Mouse (Mus musculus) B cell, adult 2 months (primary cell): ENCODE results near the gene Fabp6.

ENCODE experiments used
- DNase-seq, 2 experiments: peaks; one replicate each; pipeline ENCODE4 v3.0.0; 2022

The Fabp6 gene

DNA sequence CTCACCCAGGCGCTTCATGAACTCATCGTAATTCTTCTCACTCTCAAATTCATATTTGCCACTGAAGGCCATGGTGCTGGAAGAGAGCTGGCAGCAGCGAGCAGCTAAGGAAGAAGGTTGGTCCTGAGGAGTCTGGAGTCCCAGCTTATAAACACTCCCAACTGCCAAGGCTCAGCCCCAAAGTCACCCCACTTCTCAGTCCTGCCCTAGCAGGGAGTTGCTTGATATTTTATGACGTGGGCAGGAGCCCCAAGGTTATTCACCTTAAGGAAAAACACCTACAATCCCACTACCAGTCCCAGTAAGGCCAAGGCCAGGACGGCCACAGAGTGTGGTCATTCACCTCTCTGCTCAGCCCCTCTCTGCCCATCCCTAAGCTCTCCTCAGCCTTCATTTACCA lies at the start of gene Fabp6:
Gene Fabp6, minus strand, starts transcription at position 101 of the 400 bp plus-strand sequence.
- no peak for DNase-seq

DNA sequence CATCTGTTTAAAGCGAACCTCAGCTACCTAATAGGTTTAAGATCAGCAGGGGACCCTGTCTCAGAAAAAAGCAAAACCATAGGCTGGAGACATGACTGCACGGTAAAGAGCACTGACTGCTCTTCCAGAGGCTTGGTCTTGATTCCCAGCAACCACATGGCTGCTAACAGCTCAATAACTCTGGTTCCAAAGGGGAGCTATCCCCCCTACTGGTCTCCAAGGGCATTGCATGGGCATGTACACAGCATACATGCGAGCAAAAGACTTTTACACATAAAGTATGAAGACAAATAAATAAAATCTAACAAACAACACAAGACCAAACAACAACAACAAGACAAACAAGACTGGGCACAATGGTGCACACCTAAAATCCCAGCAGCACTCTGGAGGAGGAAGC lies 43.9 kb upstream of the Fabp6 start:
- DNase-seq = peak; percentile 31 to 36

DNA sequence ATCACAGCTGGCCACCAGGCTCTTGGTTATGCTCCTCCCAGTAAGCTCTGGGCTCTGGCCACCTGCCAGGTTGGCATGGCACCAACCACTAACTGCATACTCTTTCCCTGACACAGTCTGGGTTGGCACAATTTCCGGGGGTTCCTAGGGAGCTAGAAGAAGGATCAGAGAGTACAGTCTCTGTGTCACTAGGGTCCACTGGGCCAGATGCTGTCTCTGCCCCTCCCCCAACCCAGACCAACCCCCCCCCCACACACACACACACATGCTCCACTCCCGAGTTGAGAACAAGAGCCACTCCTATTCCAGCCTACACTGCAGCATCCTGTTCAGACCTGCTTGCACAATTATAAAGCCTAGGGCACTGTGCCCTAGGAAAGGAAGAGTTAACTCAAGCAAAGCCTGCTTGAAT lies 41.8 kb upstream of the Fabp6 start:
- no peak for DNase-seq

DNA sequence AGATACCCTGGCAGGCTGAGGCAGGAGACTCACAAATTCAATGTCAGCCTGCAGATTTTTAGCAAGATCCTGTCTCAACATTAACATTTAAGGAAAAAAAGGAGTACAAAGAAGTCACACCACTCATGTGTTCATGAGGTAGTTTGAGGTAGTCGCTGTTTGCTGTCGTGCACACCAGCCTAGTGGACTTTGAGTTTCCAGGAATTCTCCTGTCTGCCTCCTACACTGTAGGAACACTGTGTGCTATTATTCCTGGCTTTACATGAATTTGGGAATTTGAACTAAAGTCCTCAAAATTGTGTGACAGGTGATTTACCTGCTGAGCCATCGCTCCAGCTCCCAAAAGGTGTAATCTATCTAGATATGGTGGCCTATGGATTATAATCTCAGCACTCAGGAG lies 37.1 kb upstream of the Fabp6 start:
- no peak for DNase-seq

DNA sequence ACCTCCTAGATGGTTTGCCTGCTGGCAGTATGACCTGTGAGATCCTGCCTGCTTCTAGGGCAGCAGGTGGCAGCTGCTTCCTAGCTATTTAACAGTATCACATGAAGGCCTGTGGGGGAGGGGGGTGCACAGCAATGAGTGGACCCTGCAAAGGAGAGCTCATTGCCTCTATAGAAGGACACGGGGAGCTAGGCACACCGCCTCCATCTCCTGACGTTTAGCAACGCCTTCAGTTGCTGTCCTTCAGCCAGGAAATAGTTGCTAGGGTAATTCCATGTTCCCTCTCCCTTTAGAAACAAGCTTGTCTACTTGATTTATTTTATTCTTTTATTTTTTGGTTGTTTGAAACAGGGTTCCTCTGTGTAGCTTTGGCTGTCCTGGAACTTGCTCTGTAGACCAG lies 35.4 kb upstream of the Fabp6 start:
- no peak for DNase-seq

DNA sequence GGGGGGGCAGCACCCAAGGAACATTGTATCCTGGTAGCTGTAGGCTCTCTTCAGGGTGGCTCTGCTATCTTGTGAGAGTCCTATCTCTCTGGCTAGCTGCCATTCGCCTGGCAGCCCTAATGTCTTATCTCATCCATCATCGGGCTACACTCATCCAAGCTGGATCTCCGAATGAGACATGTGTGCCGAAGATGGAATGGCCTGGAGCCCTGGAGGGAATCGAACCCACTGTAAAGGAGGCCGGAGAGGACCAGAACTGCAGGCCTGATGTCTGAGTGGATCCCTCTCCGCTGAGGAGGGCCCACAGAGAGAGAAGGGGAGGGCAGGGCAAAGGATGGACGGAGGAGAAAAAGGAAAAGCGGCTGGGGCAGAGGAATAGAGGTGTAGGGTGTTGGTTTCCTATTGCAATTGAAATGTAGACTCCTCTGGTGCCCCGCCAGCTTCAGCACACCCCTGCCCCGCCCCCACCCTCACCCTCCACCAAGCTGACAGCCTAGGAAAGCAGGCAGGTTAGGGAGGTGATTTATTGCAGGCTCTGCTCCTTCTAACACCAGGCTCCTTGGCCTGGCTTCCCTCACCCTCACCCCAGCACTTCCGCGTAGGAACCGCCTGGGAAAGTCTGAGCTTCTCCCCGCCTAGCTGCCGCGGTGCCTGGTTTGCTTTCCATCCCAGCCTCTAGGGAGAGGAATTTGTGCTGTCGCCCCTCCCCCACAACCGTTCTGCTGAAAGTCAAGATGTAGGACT lies 32.5 kb upstream of the Fabp6 start:
- DNase-seq = peak in 1 of 2 experiments; percentile 3

DNA sequence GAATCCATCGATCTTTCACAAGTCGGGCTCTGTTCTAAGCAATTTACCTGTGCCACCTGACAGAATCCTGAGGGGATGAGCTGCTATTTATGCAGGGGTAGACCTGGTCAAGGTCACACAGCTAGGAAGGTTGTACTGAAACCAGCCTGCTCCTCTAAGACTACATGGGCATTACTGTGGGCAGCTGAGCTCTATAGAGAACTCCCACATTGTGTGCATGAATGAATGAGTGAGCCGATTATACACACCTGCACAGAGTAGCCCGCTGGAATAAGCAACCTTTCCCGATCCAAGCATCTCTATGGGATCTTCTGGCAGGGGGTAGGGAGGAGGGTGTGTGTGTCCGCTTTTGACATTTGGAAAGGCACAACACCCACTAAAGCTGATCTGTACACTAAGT lies 31.8 kb upstream of the Fabp6 start:
- DNase-seq = no peak

DNA sequence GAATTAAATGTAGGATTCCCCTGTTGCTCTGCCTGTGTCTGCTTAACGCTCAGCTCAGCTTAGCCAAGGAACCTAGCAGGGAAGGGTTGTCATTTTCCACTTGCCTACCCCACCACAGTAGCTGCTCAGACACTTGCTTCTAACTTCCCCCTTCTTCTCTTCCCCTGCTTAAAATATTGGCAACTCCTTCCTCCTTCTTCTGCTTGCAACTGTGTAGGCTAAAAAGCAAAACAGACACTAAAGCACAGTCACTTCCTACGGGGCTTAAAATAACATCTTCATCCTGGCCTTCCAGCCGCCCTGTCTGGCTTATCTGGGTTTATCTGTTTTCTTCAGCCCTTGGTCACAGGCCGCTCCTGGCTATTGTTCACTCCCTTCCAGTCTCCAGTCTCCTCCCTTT lies 31.2 kb upstream of the Fabp6 start:
- no peak for DNase-seq

DNA sequence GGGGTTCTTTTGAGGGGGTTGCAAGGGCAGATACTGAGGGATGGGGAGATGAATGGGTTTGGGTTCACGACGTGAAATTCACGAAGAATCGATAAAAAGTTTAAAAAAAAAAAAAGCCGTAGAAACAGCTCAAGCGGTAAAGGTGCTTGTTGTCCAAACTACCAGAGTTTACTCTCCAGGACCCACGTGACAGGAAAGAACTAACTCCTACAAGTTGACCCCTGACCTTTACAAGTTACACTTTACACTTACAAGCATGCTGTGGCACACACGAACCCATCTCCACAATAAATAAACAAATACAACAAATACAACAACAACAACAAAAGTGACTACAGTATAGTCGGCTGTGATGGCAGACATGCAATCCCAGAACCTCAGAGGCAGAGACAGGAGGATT lies 30.3 kb upstream of the Fabp6 start:
- DNase-seq = no peak

DNA sequence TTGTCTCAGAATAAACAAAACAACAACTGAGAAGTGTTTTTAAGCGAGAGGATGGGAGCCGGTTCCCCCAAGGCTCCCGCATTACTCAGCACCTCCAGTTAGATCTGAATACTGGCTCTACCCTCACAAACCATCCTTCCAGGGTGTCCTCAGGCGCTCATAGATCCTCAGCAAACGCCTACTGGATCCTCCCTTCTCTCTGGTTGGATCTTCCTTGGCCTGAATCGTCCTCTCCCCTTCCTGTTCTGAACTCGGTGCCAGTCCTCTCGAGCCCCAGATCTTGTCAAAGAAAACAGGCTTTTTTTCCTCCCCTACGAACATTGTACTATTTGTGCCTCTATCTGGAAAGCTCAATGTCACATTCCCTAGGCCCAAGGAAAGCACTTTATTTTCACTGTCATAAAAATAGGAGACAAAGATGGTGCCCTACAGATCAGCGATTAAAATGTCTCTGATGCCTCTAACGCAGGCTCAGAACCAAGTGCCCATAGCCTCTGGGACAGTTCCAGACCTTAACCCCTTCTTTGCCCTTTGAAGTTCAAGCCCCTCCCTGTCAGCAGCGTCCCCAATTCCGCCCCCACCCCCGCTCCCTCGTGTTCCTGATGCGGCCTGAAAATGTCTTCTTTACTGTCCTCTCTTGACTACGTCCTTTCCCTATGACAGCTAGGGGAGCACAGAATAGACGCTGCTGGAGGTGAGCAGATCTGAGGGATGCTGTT lies 25.7 kb upstream of the Fabp6 start:
- DNase-seq = no peak

DNA sequence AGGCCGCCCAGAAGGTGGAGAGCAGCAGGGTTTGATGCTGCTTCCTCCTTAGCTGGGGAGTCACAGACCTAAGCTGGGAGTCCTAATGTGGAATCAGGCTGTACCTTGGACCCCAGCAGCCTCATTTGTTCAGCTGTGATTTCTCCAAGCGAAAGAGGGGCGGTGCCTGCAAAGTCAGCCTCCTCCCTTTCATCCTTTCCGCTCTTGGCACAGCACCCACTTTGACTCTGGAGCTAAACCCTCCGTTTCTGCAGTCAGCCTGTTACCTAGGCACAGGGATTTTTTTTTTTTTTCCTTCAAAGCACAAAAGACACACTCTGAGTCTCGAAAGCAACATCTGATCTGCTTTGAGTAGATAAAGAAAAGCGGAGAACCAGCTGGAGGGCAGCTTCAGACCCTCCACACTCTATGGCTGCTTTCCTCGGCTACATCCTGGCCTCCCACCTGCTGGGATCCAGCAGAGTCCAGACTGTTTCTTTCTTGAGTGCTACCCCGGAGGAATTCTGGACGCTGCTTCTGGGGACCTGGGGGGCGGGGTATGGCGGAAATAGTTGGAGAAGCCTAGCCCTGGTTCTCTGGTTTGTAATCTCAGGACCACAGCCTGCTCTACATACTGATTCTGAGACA lies 25.1 kb upstream of the Fabp6 start:
- DNase-seq = no peak

DNA sequence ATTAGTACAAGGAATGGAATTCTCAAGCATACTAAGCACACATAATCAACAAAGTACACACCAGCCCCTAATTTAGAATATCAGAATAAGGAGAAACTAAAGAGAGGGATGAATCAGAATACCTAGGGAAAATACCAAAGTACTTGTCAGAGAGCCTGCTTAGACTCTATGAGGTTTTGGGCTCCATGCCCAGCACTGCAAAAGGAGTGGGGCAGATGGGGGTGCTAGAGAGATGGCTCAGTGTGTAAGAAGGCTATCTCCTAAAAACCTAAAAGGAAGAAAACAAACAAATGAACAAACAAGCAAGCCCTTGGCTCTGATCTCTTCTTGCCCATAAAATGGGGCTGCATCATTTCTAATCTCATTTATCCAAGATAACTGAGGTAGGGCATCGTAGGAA lies 23.0 kb upstream of the Fabp6 start:
- no peak for DNase-seq

DNA sequence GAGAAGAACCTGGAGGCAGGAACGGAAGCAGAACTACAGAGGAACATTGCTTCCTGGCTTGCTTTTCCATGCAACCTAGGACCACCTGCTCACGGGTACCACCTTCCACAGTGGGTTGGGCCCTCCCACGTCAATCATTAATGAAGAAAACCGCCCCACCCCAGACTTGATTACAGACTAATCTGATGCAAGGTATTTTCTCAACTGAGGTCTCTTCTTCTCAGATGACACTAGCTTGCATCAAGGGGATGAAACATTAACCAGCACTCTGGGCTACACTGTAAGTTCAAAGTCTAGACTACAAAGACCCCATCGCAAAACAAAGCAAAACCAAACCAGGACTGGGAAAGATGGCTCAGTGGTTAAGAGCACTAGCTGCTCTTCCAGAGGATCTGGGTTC lies 20.4 kb upstream of the Fabp6 start:
- no peak for DNase-seq

DNA sequence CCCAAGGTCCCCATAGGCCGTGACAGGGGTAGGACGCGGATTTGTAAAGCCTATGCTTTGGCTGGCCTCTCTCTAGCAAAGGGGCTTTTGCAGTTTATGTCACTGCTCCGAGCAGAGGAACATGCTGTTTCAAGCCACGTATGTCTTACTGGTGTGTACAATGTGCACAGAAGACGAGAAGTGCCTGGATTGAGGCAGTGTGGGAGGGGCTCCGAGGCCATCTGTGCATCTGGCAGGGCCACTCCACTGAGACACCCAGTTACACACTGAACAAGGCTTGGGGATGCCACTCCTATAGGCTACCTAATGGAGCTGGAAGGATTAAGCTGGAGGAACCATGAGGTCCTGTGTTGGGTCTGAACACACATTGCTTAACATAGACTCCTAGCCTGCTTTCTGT lies 17.1 kb upstream of the Fabp6 start:
- no peak for DNase-seq

DNA sequence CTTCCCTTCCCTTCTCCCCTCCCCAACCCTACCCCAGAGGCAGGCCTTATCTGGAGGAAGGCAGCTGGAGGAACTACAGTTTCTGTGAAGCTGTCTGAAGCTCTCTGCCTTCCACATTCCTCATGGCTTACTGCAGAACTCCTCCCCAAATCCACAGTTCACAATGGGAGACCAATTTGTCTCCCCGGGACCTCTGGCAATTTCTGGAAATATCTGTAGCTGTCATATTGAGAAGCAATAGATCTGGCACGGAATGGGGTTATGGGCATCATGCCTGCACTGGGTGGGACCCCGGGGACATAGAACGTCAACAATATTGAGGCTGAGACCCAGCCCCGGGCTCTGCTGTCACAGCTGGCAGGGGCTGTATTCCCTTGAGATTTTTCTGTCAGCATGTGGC lies 16.6 kb upstream of the Fabp6 start:
- DNase-seq = no peak

DNA sequence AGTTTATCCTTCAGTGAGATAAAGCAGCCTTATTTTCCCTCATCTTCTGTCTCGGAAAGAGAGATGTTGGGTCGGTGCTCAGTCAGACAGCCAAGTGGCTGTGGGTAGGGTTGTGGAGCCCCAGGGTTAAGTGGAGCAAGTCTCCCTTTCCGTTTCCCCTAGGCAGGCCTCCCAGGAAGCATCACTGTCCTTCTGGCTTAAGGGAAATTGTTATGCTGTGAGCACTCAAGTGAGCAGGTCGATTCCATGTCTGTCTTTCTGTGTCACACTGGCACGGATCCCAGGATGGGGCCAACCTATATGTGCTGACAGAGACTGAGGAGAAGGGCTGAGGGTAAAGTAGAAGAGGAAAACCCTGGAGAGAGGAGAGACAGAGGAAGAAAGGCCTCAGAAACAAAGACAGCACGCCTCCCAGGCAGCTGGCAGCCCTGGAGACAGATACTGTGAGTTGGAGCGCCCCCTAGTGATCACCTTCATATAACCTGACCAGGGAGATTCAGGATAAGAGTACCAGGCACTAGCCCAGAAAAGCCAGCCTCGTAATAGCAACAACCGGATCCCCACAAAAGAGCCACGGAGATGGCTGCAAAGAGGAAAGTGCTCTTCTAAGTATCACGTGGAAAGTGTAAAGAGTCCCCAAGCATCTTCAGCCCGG lies 11.6 kb upstream of the Fabp6 start:
- DNase-seq = peak; percentile 73 to 76

DNA sequence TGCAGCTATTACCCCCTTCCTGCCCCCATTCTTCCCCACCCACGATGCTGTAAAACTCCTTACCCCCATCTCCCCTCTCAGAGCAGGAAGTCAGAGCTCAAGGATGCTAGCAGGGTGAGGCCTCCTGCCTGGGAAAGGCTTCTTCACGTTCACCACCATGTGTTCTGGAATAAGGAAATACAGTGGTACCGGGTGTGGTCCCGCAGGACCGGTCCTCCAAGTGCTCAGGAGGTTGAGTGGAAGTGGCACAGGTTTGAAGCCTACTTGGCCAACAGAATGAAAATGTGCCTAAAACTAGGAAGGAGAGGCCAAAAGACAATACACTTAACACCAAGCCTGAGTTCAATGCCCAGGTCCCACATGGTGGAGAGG lies 9.3 kb upstream of the Fabp6 start:
- no peak for DNase-seq

DNA sequence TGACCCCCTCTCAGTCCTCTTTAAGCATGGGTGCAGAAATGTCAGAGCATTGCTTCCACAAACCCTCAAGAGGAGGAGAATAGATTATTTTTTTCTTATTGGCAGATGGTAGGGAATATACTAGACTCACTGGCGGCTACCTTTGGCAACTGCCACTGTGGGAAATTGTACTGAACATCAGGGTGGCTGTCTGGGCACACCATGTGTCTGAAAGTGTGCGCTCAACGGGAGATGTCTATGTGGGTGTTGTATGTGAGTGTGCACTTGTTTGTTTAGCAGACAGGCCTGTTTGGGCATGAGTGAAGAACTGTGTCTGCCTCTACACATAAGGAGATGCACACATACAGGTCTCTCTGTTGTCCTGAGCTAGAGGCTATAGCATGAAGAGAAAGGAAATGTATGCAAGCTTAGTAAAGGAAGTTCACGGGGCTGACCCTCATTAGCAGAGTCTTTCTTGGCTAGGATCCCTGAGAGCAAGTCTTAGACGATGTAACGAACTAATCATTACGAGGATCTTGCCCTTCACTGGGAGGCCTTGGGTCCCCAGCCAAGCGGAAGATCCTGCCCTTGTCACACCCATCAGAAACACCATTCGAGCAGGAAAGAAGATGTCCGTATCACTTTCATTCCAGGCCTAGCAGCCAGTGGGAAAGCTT lies 8.8 kb upstream of the Fabp6 start:
- DNase-seq = no peak

DNA sequence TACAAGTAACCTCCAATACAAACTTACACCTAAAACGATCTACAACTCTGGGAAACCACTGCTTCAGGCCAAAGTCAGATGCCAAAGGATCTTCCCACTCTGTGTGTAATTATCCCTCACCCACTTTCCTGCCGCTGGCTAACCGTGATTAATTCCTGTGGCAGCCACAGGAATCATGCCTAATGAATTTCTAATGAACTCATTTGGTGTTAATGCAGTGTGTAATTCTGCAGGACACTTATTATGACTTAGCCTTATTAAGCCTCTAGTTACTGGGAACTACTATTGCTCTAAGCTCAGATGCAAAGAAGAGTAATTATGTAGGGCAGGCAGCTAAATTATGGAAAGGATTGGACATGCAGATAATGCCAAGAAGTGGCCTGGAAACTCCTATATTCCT lies 7.1 kb upstream of the Fabp6 start:
- DNase-seq = no peak

DNA sequence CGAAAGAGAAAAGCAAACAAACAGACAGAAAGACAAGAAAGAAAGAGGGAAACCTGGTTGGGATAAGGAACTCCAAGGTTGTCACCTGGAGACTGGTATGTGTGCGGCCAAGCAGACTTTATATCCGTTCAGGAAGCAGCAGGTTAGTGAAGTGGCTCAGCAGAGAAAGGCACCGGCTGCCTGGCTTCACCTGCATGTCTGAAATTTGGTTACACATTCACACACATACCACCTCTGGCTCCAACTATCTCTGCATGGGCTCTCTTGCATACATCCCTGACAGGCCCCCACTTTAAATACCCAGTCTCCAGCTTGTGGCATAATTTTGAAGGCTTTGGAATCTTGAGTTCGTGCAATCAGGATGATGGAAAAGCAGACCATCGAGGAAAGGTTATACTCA lies 4.5 kb upstream of the Fabp6 start:
- DNase-seq = no peak

DNA sequence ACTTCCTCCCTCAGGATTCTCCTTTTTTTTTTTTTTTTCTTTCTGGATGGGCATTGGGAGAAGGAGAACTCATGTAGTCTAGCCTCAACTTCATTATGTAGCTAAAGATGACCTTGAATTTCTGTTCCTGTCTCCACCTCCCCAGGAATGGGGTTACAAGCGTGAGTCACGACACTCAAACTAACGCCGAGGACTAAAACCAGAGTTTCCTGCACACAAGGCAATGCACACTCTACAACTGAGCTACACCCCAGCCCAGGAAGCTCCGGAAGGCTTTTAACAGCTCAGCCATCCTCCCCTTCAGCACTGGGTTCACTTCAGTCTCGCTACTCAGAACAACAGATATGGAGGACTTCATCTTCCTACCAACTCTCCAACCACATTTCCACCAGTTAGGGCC lies 3.6 kb upstream of the Fabp6 start:
- DNase-seq = no peak

DNA sequence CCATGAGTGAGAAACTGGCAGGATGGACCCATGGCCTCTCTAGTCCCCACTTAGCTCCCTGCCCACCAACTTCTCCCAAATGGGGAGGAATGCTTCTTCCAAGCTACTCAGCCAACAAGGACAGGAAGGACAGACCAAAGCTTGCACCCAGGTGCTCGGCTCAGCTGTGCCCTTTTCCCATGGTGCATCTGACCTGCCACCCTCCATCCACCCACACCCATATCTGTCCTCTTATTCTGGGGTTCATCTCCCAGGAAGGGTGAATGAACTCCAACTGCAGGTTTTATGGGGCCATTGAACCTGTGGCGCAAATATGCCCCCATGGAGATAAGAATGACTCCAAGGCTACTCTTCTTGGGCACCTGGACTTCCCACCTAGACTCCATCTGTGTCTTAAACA lies 2.9 kb upstream of the Fabp6 start:
- no peak for DNase-seq

DNA sequence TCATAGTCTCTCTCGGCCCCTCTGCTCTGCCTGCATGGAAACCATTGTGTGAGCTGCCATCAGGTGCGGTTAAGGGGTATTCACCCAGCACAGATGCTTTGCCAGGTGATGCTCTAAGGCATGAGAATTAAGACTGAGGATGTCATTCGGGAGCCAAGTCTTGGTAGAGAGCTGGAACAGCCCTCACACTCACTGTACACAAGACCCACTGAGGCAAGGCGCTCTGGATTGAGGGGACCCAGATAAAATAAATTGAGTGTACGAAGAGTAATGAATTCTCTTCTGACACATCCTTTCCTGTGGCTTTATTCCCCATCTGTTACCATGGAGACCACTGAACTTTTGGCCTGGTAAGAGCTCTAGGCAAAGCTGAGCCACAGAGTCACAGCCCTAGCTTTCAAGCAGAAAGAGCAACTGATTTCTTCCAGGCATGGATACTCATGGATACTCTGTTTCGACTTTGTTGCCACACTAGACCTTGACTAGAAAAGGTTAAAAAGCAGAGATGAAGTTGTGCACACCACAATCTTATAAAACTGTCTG lies 11.7 kb downstream of the Fabp6 start:
- no peak for DNase-seq
